Mouse (Mus musculus) ES-Bruce4 (cell line): ENCODE data around the gene Ano6.

Experiments used
- CTCF ChIP-seq: IDR thresholded peaks from one replicate; pipeline ENCODE4 v1.8.1; 2011; ENCODE audit warnings: low read depth, low read length
- EP300 ChIP-seq: IDR thresholded peaks from 2 replicates; pipeline ENCODE4 v1.6.1; 2011; ENCODE audit warnings: low read depth, low read length; ENCODE audit not compliant: insufficient read depth
- POLR2A ChIP-seq: IDR thresholded peaks from one replicate; pipeline ENCODE4 v1.8.1; 2011; ENCODE audit warnings: low read length; ENCODE audit not compliant: insufficient read depth

- TF ChIP-seq CTCF (no peak), EP300 (no peak), POLR2A (no peak)
Measured at GRCm38 (mm10) chr15:95969596-95969995, 179.0 kb downstream of the Ano6 start.
